Mouse (Mus musculus) spleen, adult 2 months (tissue): ENCODE results near the gene Pmch. TPM values are rescaled to one million over a fixed set of nuclear protein-coding genes. Genes with fewer than 3 reads are reported as not detected.

Experiments used
- DNase-seq, 2 experiments: peaks; one replicate each; pipeline versions ENCODE4 v3.0.0 to v3.0.0-alpha.2; 2012 to 2021; ENCODE audit warnings: low spot score in 2 of 2, low read depth in 1 of 2
- H3K27ac ChIP-seq: fragments of 200-500 bp; 2 replicates; pipeline ENCODE4 v1.5.1; 2012; ENCODE audit warnings: low read length, inconsistent platforms; ENCODE audit not compliant: insufficient read depth
- H3K27me3 ChIP-seq: fragments of 200-500 bp; 2 replicates; pipeline ENCODE4 v1.6.1; 2012; ENCODE audit warnings: mild to moderate bottlenecking, moderate library complexity, low read length, inconsistent platforms; ENCODE audit not compliant: control insufficient read depth, insufficient read depth
- H3K36me3 ChIP-seq: fragments of 200-500 bp; 2 replicates; pipeline ENCODE4 v1.6.1; 2012; ENCODE audit warnings: mild to moderate bottlenecking, low read length, inconsistent platforms; ENCODE audit not compliant: control insufficient read depth, insufficient read depth
- H3K4me1 ChIP-seq: fragments of 200-500 bp; 2 replicates; pipeline ENCODE4 v1.6.1; 2011; ENCODE audit warnings: inconsistent platforms; ENCODE audit not compliant: control insufficient read depth, insufficient read depth, insufficient read length
- H3K4me3 ChIP-seq: fragments of 200-500 bp; 2 replicates; pipeline ENCODE4 v1.5.1; 2011; ENCODE audit warnings: mild to moderate bottlenecking, inconsistent platforms; ENCODE audit not compliant: insufficient read depth, insufficient read length; ENCODE audit errors: extremely low read depth
- CTCF ChIP-seq: fragments of 200-500 bp; IDR thresholded peaks from 2 replicates; pipeline ENCODE4 v1.5.1; 2011; ENCODE audit warnings: mild to moderate bottlenecking, inconsistent platforms; ENCODE audit not compliant: insufficient read depth, insufficient read length, insufficient replicate concordance; ENCODE audit errors: extremely low read depth
- POLR2A ChIP-seq: fragments of 200-500 bp; IDR thresholded peaks from 2 replicates; pipeline ENCODE4 v1.6.1; 2011; ENCODE audit warnings: low read depth, low read length, inconsistent platforms
- WGBS: fragments of 180-500 bp; shearing (Covaris S2); methylation state at CpG from one replicate; pipeline ENCODE4 v1.1.7; 2018; 5-methylcytosine and 5-hydroxymethylcytosine counted together
- polyA plus RNA-seq: library from polyadenylated mRNA; depleted of rRNA; stranded (reverse); fragments of >200 nt; gene quantifications from 2 replicates; pipeline ENCODE4 v1.2.3, GENCODE M21; 2012; rRNA removed

Gene Pmch
- polyA plus RNA-seq, result not detected in 2 replicates

- no peak for DNase-seq
- Histone ChIP-seq H3K36me3 (0 out of 2 replicates have a peak, but pooled peaks cover 1% of the 10 kb centered on the region), H3K4me3 (no peak within 1 kb of the TSS), H3K27me3 (no peaks in the 10 kb centered on the region), H3K27ac (no peak within 1 kb of the TSS), H3K4me1 (no peaks in the 10 kb centered on the region)
- TF ChIP-seq POLR2A (no peak), CTCF (no peak)
- WGBS, result 90% methylated on average over 5 of the region's 5 CpGs
These were observed at the start of gene Pmch for GRCm38 (mm10) chr10:88090772-88091171. Gene Pmch (plus strand): TSS chr10:88091072.

GRCm38 (mm10) chr10:88044297-88044696 is 46.6 kb upstream of the Pmch start:
- WGBS, result 85% methylated on average over 4 of the region's 4 CpGs
- TF ChIP-seq CTCF (no peak), POLR2A (no peak)
- Histone ChIP-seq H3K27ac (no peak overlapping the region), H3K4me1 (no peaks in the 10 kb centered on the region), H3K4me3 (no peak overlapping the region), H3K36me3 (no peaks in the 10 kb centered on the region), H3K27me3 (peaks cover 2% of the 10 kb centered on the region; the same call in 1 of the 2 replicates)
- no peak for DNase-seq

- DNase-seq, result no peak
These were observed 44.6 kb upstream of the Pmch start for GRCm38 (mm10) chr10:88046098-88046771.

GRCm38 (mm10) chr10:88054233-88054985 is 36.5 kb upstream of the Pmch start:
- no peaks in the 10 kb centered on the region for H3K4me1 ChIP-seq
- no peak overlapping the region for H3K4me3 ChIP-seq
- H3K36me3 ChIP-seq, result no peaks in the 10 kb centered on the region
- no peak for TF ChIP-seq CTCF
- TF ChIP-seq POLR2A, result no peak
- 19% methylated on average over 14 of the region's 14 CpGs for WGBS
- H3K27ac ChIP-seq, result no peak overlapping the region
- no peaks in the 10 kb centered on the region; the same call in 1 of the 2 replicates for H3K27me3 ChIP-seq
- DNase-seq, result peak in 1 of 2 experiments; percentile 4

More at GRCm38 (mm10) chr10:88046098-88046771, 44.6 kb upstream of the Pmch start:
- peaks cover 2% of the 10 kb centered on the region; the same call in 1 of the 2 replicates for H3K27me3 ChIP-seq
- H3K36me3 ChIP-seq, result no peaks in the 10 kb centered on the region
- H3K4me1 ChIP-seq, result no peaks in the 10 kb centered on the region
- no peak overlapping the region for H3K4me3 ChIP-seq
- WGBS, result 86% methylated on average over 11 of the region's 11 CpGs
- no peak for TF ChIP-seq POLR2A
- TF ChIP-seq CTCF, result no peak
- H3K27ac ChIP-seq, result no peak overlapping the region

- no peak for TF ChIP-seq CTCF
- no peak for TF ChIP-seq POLR2A
- no peak overlapping the region for H3K4me3 ChIP-seq
- H3K27me3 ChIP-seq, result no peaks in the 10 kb centered on the region; the same call in 1 of the 2 replicates
- no peaks in the 10 kb centered on the region for H3K36me3 ChIP-seq
- H3K27ac ChIP-seq, result no peak overlapping the region
- 80% methylated on average over 14 of the region's 14 CpGs for WGBS
- no peaks in the 10 kb centered on the region for H3K4me1 ChIP-seq
- no peak for DNase-seq
These were observed 33.8 kb upstream of the Pmch start for GRCm38 (mm10) chr10:88056950-88057649.

GRCm38 (mm10) chr10:88063436-88063835 is 27.4 kb upstream of the Pmch start:
- no peak overlapping the region for H3K4me3 ChIP-seq
- no peaks in the 10 kb centered on the region; the same call in 1 of the 2 replicates for H3K27me3 ChIP-seq
- H3K36me3 ChIP-seq, result no peaks in the 10 kb centered on the region
- 84% methylated on average over 4 of the region's 4 CpGs for WGBS
- no peak overlapping the region for H3K27ac ChIP-seq
- TF ChIP-seq CTCF, result no peak
- TF ChIP-seq POLR2A, result no peak
- H3K4me1 ChIP-seq, result no peaks in the 10 kb centered on the region
- DNase-seq, result no peak
